Mouse (Mus musculus) limb, embryonic 12.5 days (tissue): ENCODE data around the gene Sbsn. TPM values are rescaled to one million over a fixed set of nuclear protein-coding genes. Genes with fewer than 3 reads are reported as not detected.
A peak's percentile ranks its signal among the peaks of the same experiment; 100 is the strongest.

Experiments used
- ATAC-seq: fragments of 200-750 bp; cut with Nextera tagmentation; 2 replicates; pipeline ENCODE4 v1.8.0; 2017; ENCODE audit warnings: low read depth, moderate TSS enrichment; ENCODE audit not compliant: insufficient number of reproducible peaks, insufficient read depth, low FRiP score, low TSS enrichment
- H3K27ac ChIP-seq: fragments of 300-500 bp; sonication (generic); 2 replicates; pipeline ENCODE4 v1.5.1; 2016; ENCODE audit warnings: mild to moderate bottlenecking, moderate library complexity
- H3K27me3 ChIP-seq: fragments of 300-500 bp; sonication (generic); 2 replicates; pipeline ENCODE4 v1.6.1; 2016; ENCODE audit warnings: mild to moderate bottlenecking, moderate library complexity
- H3K36me3 ChIP-seq: fragments of 300-500 bp; sonication (generic); 2 replicates; pipeline ENCODE4 v1.6.1; 2016; ENCODE audit warnings: mild to moderate bottlenecking, moderate library complexity
- H3K4me1 ChIP-seq: fragments of 300-500 bp; sonication (generic); replicated peaks from 2 replicates; pipeline ENCODE4 v1.6.1; 2016
- H3K4me2 ChIP-seq: fragments of 300-500 bp; sonication (generic); 2 replicates; pipeline ENCODE4 v1.6.1; 2016; ENCODE audit warnings: mild to moderate bottlenecking, moderate library complexity
- H3K4me3 ChIP-seq: fragments of 300-500 bp; sonication (generic); replicated peaks from 2 replicates; pipeline ENCODE4 v1.5.1; 2016; ENCODE audit warnings: mild to moderate bottlenecking
- H3K9ac ChIP-seq: fragments of 300-500 bp; sonication (generic); replicated peaks from 2 replicates; pipeline ENCODE4 v1.6.1; 2016; ENCODE audit warnings: mild to moderate bottlenecking, moderate library complexity
- H3K9me3 ChIP-seq: fragments of 300-500 bp; sonication (generic); 2 replicates; pipeline ENCODE4 v1.6.1; 2016; ENCODE audit warnings: mild to moderate bottlenecking, moderate library complexity
- WGBS: fragments of 180-500 bp; shearing (Covaris S2); methylation state at CpG from one replicate; pipeline ENCODE4 v1.1.7; 2016; 5-methylcytosine and 5-hydroxymethylcytosine counted together
- polyA plus RNA-seq: library from polyadenylated mRNA; unstranded; fragments of >200 nt; fragmentation: Nextera tagmentation; extraction: Ambion mirVana; gene quantifications from 2 replicates; pipeline ENCODE4 v1.2.1, GENCODE M21; 2016

Sbsn gene
- polyA plus RNA-seq, result 1.7 and 2.3 TPM in 2 replicates

DNA sequence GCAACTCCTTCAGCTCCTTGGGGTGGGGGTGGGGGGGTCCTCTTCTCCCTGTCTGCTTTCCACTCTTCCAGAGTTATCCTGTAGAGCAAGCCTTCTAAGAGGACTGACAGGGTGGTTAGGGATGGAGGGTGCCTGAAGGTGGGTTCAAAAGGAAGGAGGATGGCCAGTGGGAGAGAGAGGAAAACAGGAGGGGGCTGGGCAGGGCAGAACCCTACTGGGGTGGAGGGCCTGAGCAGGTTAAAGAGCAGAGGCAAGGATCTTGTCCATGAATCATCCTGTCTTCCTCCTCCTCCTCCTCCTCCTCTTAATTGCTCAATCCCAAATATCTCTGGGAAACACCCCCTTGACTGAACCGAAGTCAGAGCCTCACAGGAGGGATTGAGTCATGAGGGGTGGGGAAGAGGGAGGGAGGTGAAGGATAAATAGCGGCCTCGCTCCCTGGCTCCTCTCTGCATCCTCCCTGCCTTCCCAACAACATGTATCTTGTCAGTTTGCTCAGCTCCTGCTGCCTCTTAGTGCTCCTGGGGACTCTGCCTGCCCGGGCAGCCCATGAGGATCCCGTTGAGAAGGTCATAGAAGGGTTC lies at the start of gene Sbsn:
TSS of gene Sbsn (plus strand) at position 386 of the 584 bp plus-strand sequence.
- no peak within 1 kb of the TSS for H3K27ac ChIP-seq

GRCm38 (mm10) chr7:30706214-30706882 lies 44.9 kb upstream of the Sbsn start:
- Histone ChIP-seq H3K4me3 (no peak overlapping the region), H3K36me3 (no peaks in the 10 kb centered on the region), H3K9me3 (peaks cover 3% of the 10 kb centered on the region; the same call in 1 of the 2 replicates), H3K4me1 (no peaks in the 10 kb centered on the region), H3K9ac (no peak overlapping the region), H3K4me2 (no peak overlapping the region), H3K27me3 (0 out of 2 replicates have a peak, but pooled peaks cover 4% of the 10 kb centered on the region), H3K27ac (no peak overlapping the region)
- 82% methylated on average over 8 of the region's 8 CpGs for WGBS
- ATAC-seq, result no peak

More for the DNA sequence above, at the start of gene Sbsn:
- peaks cover 32% of the 10 kb centered on the region for H3K36me3 ChIP-seq
- H3K27me3 ChIP-seq, result no peaks in the 10 kb centered on the region
- no peak within 1 kb of the TSS for H3K9ac ChIP-seq
- WGBS, result 64% methylated on average over 5 of the region's 5 CpGs
- no peak for ATAC-seq
- H3K4me2 ChIP-seq, result no peak within 1 kb of the TSS
- H3K4me1 ChIP-seq, result no peaks in the 10 kb centered on the region
- H3K4me3 ChIP-seq, result no peak within 1 kb of the TSS
- peaks cover 11% of the 10 kb centered on the region for H3K9me3 ChIP-seq

- no peaks in the 10 kb centered on the region for H3K4me1 ChIP-seq
- H3K27ac ChIP-seq, result no peak overlapping the region
- H3K4me3 ChIP-seq, result no peak overlapping the region
- H3K9ac ChIP-seq, result no peak overlapping the region
- WGBS, result 84% methylated on average over 1 of the region's 1 CpGs
- H3K9me3 ChIP-seq, result no peaks in the 10 kb centered on the region
- ATAC-seq, result no peak
- 0 out of 2 replicates have a peak, but pooled peaks cover 4% of the 10 kb centered on the region for H3K27me3 ChIP-seq
- no peak overlapping the region for H3K4me2 ChIP-seq
- H3K36me3 ChIP-seq, result no peaks in the 10 kb centered on the region
Observed at GRCm38 (mm10) chr7:30707441-30707840, 43.8 kb upstream of the Sbsn start.

DNA sequence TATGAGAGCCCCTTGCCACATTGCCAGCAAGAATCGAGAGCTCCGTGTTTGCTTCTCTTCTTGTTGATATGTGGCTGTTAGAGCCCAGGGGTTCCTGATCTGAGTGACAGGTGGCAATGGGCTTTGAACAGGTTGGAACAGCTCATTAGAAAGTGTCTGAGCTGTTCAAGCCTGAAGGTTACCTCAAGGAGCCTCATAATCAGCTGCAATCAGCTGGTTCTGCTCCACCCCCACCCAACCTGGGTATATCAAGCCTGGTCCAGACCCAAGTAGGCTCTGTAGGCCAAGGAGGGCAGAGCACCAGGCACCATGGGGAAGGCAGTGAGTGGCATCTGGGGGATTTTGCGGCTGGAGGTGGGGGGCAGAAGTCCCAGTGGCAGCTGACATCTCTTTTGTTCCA lies 39.3 kb upstream of the Sbsn start, which contains the start of gene Atp4a:
TSS of gene Atp4a (plus strand) at position 268 of the 400 bp plus-strand sequence.
- Histone ChIP-seq H3K27ac (no peak within 1 kb of the TSS), H3K4me2 (no peak within 1 kb of the TSS), H3K9me3 (no peaks in the 10 kb centered on the region), H3K27me3 (peaks cover 27% of the 10 kb centered on the region), H3K36me3 (no peaks in the 10 kb centered on the region), H3K4me1 (0 out of 2 replicates have a peak, but pooled peaks cover under 1% of the 10 kb centered on the region), H3K9ac (no peak within 1 kb of the TSS), H3K4me3 (no peak within 1 kb of the TSS)
- WGBS, result 77% methylated on average over 3 of the region's 3 CpGs
- no peak for ATAC-seq

GRCm38 (mm10) chr7:30717006-30717715 lies 34.1 kb upstream of the Sbsn start:
- Histone ChIP-seq H3K9ac (no peak overlapping the region), H3K4me2 (peak overlapping the region; percentile 60), H3K36me3 (no peaks in the 10 kb centered on the region), H3K9me3 (no peaks in the 10 kb centered on the region), H3K4me3 (peak overlapping the region; percentile 36), H3K4me1 (0 out of 2 replicates have a peak, but pooled peaks cover 7% of the 10 kb centered on the region), H3K27me3 (peaks cover 48% of the 10 kb centered on the region), H3K27ac (no peak overlapping the region)
- peak; percentile 89 for ATAC-seq
- 4% methylated on average over 43 of the region's 43 CpGs for WGBS

GRCm38 (mm10) chr7:30717716-30718046 lies 33.6 kb upstream of the Sbsn start:
- Histone ChIP-seq H3K36me3 (no peaks in the 10 kb centered on the region), H3K9ac (no peak overlapping the region), H3K9me3 (no peaks in the 10 kb centered on the region), H3K27ac (no peak overlapping the region), H3K4me3 (peak overlapping the region; percentile 36), H3K4me1 (0 out of 2 replicates have a peak, but pooled peaks cover 7% of the 10 kb centered on the region), H3K27me3 (peaks cover 48% of the 10 kb centered on the region), H3K4me2 (peak overlapping the region; percentile 60)
- 9% methylated on average over 14 of the region's 14 CpGs for WGBS
- ATAC-seq, result peak; percentile 38; the same call in 1 of the 2 replicates

DNA sequence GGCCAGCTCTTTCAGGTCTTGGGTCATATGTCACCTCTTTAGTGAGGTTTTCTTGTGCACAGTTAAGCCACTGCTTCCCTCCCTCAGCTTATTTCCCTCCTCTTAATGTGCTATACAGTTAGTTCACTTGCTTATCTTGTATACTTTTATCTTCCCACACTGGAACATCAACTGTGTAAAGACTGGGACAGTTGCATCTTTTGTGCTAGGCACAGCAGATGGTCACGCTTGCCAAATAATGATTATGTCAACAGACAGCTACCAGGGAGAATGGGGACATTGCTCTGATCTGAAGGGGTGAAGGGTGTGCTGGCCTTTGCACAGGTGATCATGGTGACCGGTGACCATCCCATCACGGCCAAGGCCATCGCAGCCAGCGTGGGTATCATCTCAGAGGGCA lies 31.6 kb upstream of the Sbsn start:
- Histone ChIP-seq H3K36me3 (no peaks in the 10 kb centered on the region), H3K9me3 (no peaks in the 10 kb centered on the region), H3K27me3 (peaks cover 47% of the 10 kb centered on the region), H3K4me2 (no peak overlapping the region), H3K9ac (no peak overlapping the region), H3K4me1 (peaks cover 11% of the 10 kb centered on the region; the same call in 1 of the 2 replicates), H3K27ac (no peak overlapping the region), H3K4me3 (no peak overlapping the region)
- 91% methylated on average over 5 of the region's 5 CpGs for WGBS
- no peak for ATAC-seq

DNA sequence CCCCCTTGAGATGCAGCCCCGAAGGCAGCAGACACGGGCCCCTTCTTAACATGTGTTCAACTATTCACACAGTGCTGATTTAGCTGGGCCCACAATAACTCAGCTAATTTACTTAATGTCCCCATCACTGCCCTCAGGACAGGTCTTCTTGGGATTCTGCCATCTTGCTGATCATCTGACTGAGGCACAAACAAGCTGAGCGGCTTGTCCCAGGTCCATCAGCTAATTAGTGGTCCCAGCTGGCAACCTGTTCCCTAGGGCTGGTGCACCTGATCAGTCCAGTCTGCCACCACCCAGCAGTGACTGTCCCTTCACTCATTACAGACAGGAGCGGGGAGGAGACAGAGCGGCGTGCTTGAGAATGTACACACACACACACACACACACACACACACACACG lies 30.0 kb upstream of the Sbsn start:
- H3K36me3 ChIP-seq, result 0 out of 2 replicates have a peak, but pooled peaks cover 6% of the 10 kb centered on the region
- WGBS, result 80% methylated on average over 7 of the region's 7 CpGs

DNA sequence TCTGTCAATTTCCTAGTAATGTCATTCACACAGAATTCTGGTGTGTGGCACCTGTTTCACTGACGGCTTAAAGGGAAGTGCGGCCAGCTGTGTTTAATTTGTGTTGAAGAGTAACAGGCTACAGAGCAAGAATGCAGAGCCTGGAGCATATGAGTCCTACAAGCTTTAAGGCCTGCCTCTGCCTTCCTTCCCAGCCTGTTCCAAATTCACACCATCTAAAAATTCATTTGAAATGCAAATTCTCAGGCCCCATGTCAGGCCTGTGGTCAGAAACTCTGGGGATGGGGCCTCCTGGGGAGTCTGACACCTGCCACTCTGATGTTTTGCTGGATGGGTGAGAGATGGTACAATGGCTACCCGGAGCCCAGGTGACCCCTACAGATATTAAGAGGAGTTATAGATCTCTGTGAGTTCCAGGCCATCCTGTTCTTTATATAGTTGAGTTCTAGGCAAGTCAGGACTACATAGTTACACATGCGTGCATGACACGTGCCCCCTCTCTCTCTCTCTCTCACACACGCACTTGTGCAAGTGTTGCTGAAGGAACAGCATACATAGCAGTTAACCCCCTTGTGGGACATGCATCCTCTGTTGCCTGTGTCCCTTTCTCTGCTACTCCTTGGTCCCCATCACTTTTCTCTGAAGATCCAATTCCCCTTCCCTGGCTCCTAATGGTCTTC lies 27.9 kb upstream of the Sbsn start:
- H3K36me3 ChIP-seq, result peaks cover 19% of the 10 kb centered on the region
- H3K9ac ChIP-seq, result no peak overlapping the region
- H3K9me3 ChIP-seq, result no peaks in the 10 kb centered on the region
- H3K4me3 ChIP-seq, result no peak overlapping the region
- H3K4me2 ChIP-seq, result no peak overlapping the region
- H3K4me1 ChIP-seq, result peaks cover 8% of the 10 kb centered on the region
- H3K27ac ChIP-seq, result no peak overlapping the region
- peaks cover 10% of the 10 kb centered on the region for H3K27me3 ChIP-seq
- no peak for ATAC-seq
- 59% methylated on average over 6 of the region's 6 CpGs for WGBS

More for the DNA sequence above, 30.0 kb upstream of the Sbsn start:
- Histone ChIP-seq H3K27me3 (peaks cover 31% of the 10 kb centered on the region), H3K9me3 (no peaks in the 10 kb centered on the region), H3K4me3 (no peak overlapping the region), H3K9ac (no peak overlapping the region), H3K4me1 (peaks cover 11% of the 10 kb centered on the region; the same call in 1 of the 2 replicates), H3K4me2 (no peak overlapping the region), H3K27ac (no peak overlapping the region)
- no peak for ATAC-seq

GRCm38 (mm10) chr7:30728214-30728613 lies 23.1 kb upstream of the Sbsn start:
- Histone ChIP-seq H3K4me2 (peak overlapping the region; percentile 77), H3K27ac (no peak overlapping the region), H3K9ac (peak overlapping the region; percentile 81), H3K36me3 (peaks cover 33% of the 10 kb centered on the region), H3K9me3 (no peaks in the 10 kb centered on the region), H3K4me3 (peak overlapping the region; percentile 73), H3K4me1 (peaks cover 19% of the 10 kb centered on the region), H3K27me3 (no peaks in the 10 kb centered on the region)
- WGBS, result 79% methylated on average over 6 of the region's 6 CpGs
- ATAC-seq, result no peak
